Mouse (Mus musculus) right cerebral cortex, postnatal 14 days (tissue): ENCODE results near the gene Cttnbp2nl.
A peak's percentile ranks its signal among the peaks of the same experiment; 100 is the strongest.

Source experiments
- DNase-seq: peaks from one replicate; pipeline ENCODE4 v3.0.0; 2022

Gene Cttnbp2nl

GRCm38 (mm10) chr3:105012696-105013313 is 40.1 kb downstream of the Cttnbp2nl start:
- DNase-seq, result no peak

GRCm38 (mm10) chr3:105011883-105012282 is 41.1 kb downstream of the Cttnbp2nl start:
- no peak for DNase-seq

GRCm38 (mm10) chr3:105010681-105011339 is 42.1 kb downstream of the Cttnbp2nl start:
- no peak for DNase-seq

- DNase-seq, result no peak
Measured at GRCm38 (mm10) chr3:105008070-105008469, 44.9 kb downstream of the Cttnbp2nl start.

- DNase-seq, result no peak
Measured at GRCm38 (mm10) chr3:105006101-105006500, 46.8 kb downstream of the Cttnbp2nl start.

GRCm38 (mm10) chr3:105005561-105006065 is 47.3 kb downstream of the Cttnbp2nl start:
- no peak for DNase-seq

- no peak for DNase-seq
Measured at GRCm38 (mm10) chr3:105005011-105005410, 47.9 kb downstream of the Cttnbp2nl start.

- peak; percentile 54 for DNase-seq
Measured at GRCm38 (mm10) chr3:105003960-105004463, 48.9 kb downstream of the Cttnbp2nl start.

- no peak for DNase-seq
Measured at GRCm38 (mm10) chr3:105001374-105001773, 51.6 kb downstream of the Cttnbp2nl start.

GRCm38 (mm10) chr3:105000561-105000960 is 52.4 kb downstream of the Cttnbp2nl start:
- DNase-seq, result no peak

GRCm38 (mm10) chr3:104997563-104997962 is 55.4 kb downstream of the Cttnbp2nl start:
- DNase-seq, result no peak

GRCm38 (mm10) chr3:104995707-104996106 is 57.2 kb downstream of the Cttnbp2nl start:
- no peak for DNase-seq

- DNase-seq, result no peak
Measured at GRCm38 (mm10) chr3:104994415-104994841, 58.5 kb downstream of the Cttnbp2nl start.

GRCm38 (mm10) chr3:104993800-104994199 is 59.1 kb downstream of the Cttnbp2nl start:
- peak; percentile 22 for DNase-seq

GRCm38 (mm10) chr3:104992709-104993388 is 60.1 kb downstream of the Cttnbp2nl start:
- peak; percentile 93 for DNase-seq

GRCm38 (mm10) chr3:104991703-104992102 is 61.2 kb downstream of the Cttnbp2nl start:
- DNase-seq, result no peak

GRCm38 (mm10) chr3:104987884-104988283 is 65.1 kb downstream of the Cttnbp2nl start:
- no peak for DNase-seq

GRCm38 (mm10) chr3:104979735-104980134 is 73.2 kb downstream of the Cttnbp2nl start:
- DNase-seq, result no peak

- DNase-seq, result peak; percentile 88
Measured at GRCm38 (mm10) chr3:104967548-104968300, 85.2 kb downstream of the Cttnbp2nl start.

- no peak for DNase-seq
Measured at GRCm38 (mm10) chr3:104965991-104966554, 86.9 kb downstream of the Cttnbp2nl start.

- DNase-seq, result no peak
Measured at GRCm38 (mm10) chr3:104965070-104965855, 87.7 kb downstream of the Cttnbp2nl start.
